Mouse (Mus musculus) lung, adult 2 months (tissue): ENCODE measurements around the gene Stkld1. TPM values are rescaled to one million over a fixed set of nuclear protein-coding genes. Genes with fewer than 3 reads are reported as not detected.

Experiments used
- DNase-seq: peaks from one replicate; pipeline ENCODE4 v3.0.0; 2022
- H3K4me1 ChIP-seq: fragments of 200-500 bp; 2 replicates; pipeline ENCODE4 v1.6.1; 2011; ENCODE audit warnings: low read length; ENCODE audit not compliant: control insufficient read depth, insufficient read depth
- H3K4me3 ChIP-seq: fragments of 200-500 bp; replicated peaks from 2 replicates; pipeline ENCODE3; 2011; ENCODE audit warnings: low read depth, mild to moderate bottlenecking, control low read depth, low read length; ENCODE audit errors: extremely low read depth
- CTCF ChIP-seq: fragments of 200-500 bp; IDR thresholded peaks from 2 replicates; pipeline ENCODE4 v1.5.1; 2011; ENCODE audit warnings: mild to moderate bottlenecking, low read length, control low read depth; ENCODE audit not compliant: insufficient read depth
- POLR2A ChIP-seq: fragments of 200-500 bp; IDR thresholded peaks from 2 replicates; pipeline ENCODE4 v1.6.1; 2011; ENCODE audit warnings: low read depth, mild to moderate bottlenecking, control low read depth, low read length, borderline replicate concordance; ENCODE audit errors: extremely low read depth
- WGBS: fragments of 180-500 bp; shearing (Covaris S2); methylation state at CpG from one replicate; pipeline ENCODE4 v1.1.7; 2018; 5-methylcytosine and 5-hydroxymethylcytosine counted together
- polyA plus RNA-seq: library from polyadenylated mRNA; depleted of rRNA; stranded (reverse); fragments of >200 nt; gene quantifications from 2 replicates; pipeline ENCODE4 v1.2.3, GENCODE M21; 2012; rRNA removed

Stkld1 gene
- polyA plus RNA-seq, 1 experiment = 0.31 TPM

- no peak for TF ChIP-seq CTCF
- no peak for TF ChIP-seq POLR2A
- Histone ChIP-seq H3K4me3 (no peak overlapping the region), H3K4me1 (no peaks in the 10 kb centered on the region)
- DNase-seq = no peak
- 78% methylated on average over 5 of the region's 5 CpGs for WGBS
These were observed 50.8 kb downstream of the Stkld1 start for GRCm38 (mm10) chr2:26984640-26985039.

- no peaks in the 10 kb centered on the region for H3K4me1 ChIP-seq
- 66% methylated on average over 3 of the region's 3 CpGs for WGBS
- DNase-seq = no peak
- no peak for TF ChIP-seq CTCF
- no peak for TF ChIP-seq POLR2A
- H3K4me3 ChIP-seq = no peak overlapping the region
These were observed 60.1 kb downstream of the Stkld1 start for GRCm38 (mm10) chr2:26993936-26994335.

GRCm38 (mm10) chr2:26997498-26997897 is 63.7 kb downstream of the Stkld1 start:
- no peak for DNase-seq
- Histone ChIP-seq H3K4me1 (no peaks in the 10 kb centered on the region), H3K4me3 (no peak overlapping the region)
- WGBS = 78% methylated on average over 1 of the region's 1 CpGs
- TF ChIP-seq CTCF = no peak
- TF ChIP-seq POLR2A = no peak

GRCm38 (mm10) chr2:26997993-26998392 is 64.1 kb downstream of the Stkld1 start:
- WGBS = 89% methylated on average over 7 of the region's 7 CpGs
- DNase-seq = no peak
- no peak for TF ChIP-seq CTCF
- no peak for TF ChIP-seq POLR2A
- no peak overlapping the region for H3K4me3 ChIP-seq
- H3K4me1 ChIP-seq = no peaks in the 10 kb centered on the region

Other genes starting within 250 kb of the Stkld1 start
- 1.0 TPM in 1 of 2 replicates, not detected in the other for gene Abo, start 69.1 kb upstream of the Stkld1 start, polyA plus RNA-seq
- gene Surf6, start 31.2 kb upstream of the Stkld1 start, polyA plus RNA-seq = 6.8 and 10.1 TPM in 2 replicates
- 27.6 and 30.9 TPM in 2 replicates for gene Med22, start 23.4 kb upstream of the Stkld1 start, polyA plus RNA-seq
- 348 and 458 TPM in 2 replicates for gene Rpl7a, start 23.3 kb upstream of the Stkld1 start, polyA plus RNA-seq
- 18.0 and 21.0 TPM in 2 replicates for gene Surf2, start 17.7 kb upstream of the Stkld1 start, polyA plus RNA-seq
- 65.5 and 68.0 TPM in 2 replicates for gene Surf1, start 17.5 kb upstream of the Stkld1 start, polyA plus RNA-seq
- gene Surf4, start 119 bp upstream of the Stkld1 start, polyA plus RNA-seq = 214 and 250 TPM in 2 replicates
- 16.2 and 20.7 TPM in 2 replicates for gene Rexo4, start 30.3 kb downstream of the Stkld1 start, polyA plus RNA-seq
- gene Adamts13, start 39.4 kb downstream of the Stkld1 start, polyA plus RNA-seq = 0.83 and 1.1 TPM in 2 replicates
- 43.7 and 49.2 TPM in 2 replicates for gene Cacfd1, start 75.9 kb downstream of the Stkld1 start, polyA plus RNA-seq
- 6.2 and 9.5 TPM in 2 replicates for gene Slc2a6, start 94.0 kb downstream of the Stkld1 start, polyA plus RNA-seq
- gene Mymk, start 138.1 kb downstream of the Stkld1 start, polyA plus RNA-seq = 0.19 and 0.32 TPM in 2 replicates
- gene Adamtsl2, start 145.3 kb downstream of the Stkld1 start, polyA plus RNA-seq = 50.7 and 73.0 TPM in 2 replicates
- gene Fam163b, start 208.4 kb downstream of the Stkld1 start, polyA plus RNA-seq = 0.03 and 0.04 TPM in 2 replicates
- gene Dbh, start 231.2 kb downstream of the Stkld1 start, polyA plus RNA-seq = 0.17 and 0.18 TPM in 2 replicates